ENCODE assay signal across 25 mouse cellular contexts in the genomic region with DNA sequence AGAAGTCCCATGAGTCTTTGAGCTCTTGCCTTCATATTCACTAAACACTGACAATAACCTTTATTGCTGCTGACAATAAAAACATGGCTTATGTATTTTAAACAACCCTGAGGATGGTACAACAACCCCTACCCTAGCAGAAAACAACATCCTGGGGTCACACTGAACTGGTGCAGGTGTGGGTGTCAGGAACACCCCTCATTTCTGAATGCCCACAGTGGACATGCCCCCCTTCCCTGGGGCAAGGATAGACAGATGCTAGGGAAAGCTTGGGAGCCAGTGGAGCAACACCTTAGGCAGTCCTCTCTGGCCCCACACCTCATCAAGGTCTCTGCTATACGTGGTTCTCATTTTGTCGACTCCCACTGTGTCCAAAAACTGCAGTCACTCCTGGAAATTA.
DNase-seq lines count a peak whose midpoint lies in the region; ATAC-seq and TF ChIP-seq lines count a peak whose summit lies in the region.
"Had no signal": no experiment of that assay in that cellular context is flagged by ENCODE, and none has a peak within 500 bp of the region (broad histone marks: within the 10 kb centered on the region; RNA-seq: fewer than 3 reads in every experiment).

No protein-coding gene starts in this region.

- H3K36me3 ChIP-seq in heart, adult 2 months (ENCODE audit: control insufficient read depth, insufficient read depth, low read length): no peaks in the 10 kb centered on the region
- H3K36me3 ChIP-seq in midbrain, embryonic 16.5 days (ENCODE audit: control insufficient read depth, insufficient read depth, low read length): no peaks in the 10 kb centered on the region
- H3K36me3 ChIP-seq in midbrain, embryonic 15.5 days (replicated peaks): no peaks in the 10 kb centered on the region
- H3K36me3 ChIP-seq in forebrain, embryonic 15.5 days: no peaks in the 10 kb centered on the region
- H3K36me3 ChIP-seq: heart, embryonic 12.5 days; intestine, embryonic 15.5 days; liver, embryonic 12.5 days had no signal

- no peak for TF ChIP-seq EP300 in heart, adult 2 months (IDR thresholded peaks at IDR 0.05; ENCODE audit: insufficient read depth, low read depth, low read length)

- no peaks in the 10 kb centered on the region for H3K27me3 ChIP-seq in heart, adult 2 months (ENCODE audit: control insufficient read depth, insufficient read depth, low read length)
- no peaks in the 10 kb centered on the region for H3K27me3 ChIP-seq in midbrain, embryonic 16.5 days (ENCODE audit: control insufficient read depth, insufficient read depth, low read depth, low read length)
- H3K27me3 ChIP-seq in midbrain, embryonic 15.5 days (replicated peaks): no peaks in the 10 kb centered on the region
- H3K27me3 ChIP-seq in forebrain, embryonic 15.5 days: no peaks in the 10 kb centered on the region
- H3K27me3 ChIP-seq: heart, embryonic 12.5 days; intestine, embryonic 15.5 days; liver, embryonic 12.5 days; megakaryocyte, embryonic 14.5 days had no signal

- DNase-seq in heart, adult 11 months: peak; percentile 37
- no peak for DNase-seq in heart, adult 2 months
- DNase-seq: adrenal gland, adult 2 months; adrenal gland, postnatal 36 days; cerebellum, adult 18-20 months; cerebellum, postnatal 10 days; gastrocnemius, postnatal 14 days; heart, adult 18-20 months; heart, postnatal 4 days; kidney, adult 2 months; kidney, postnatal 36 days; liver, postnatal 0 days; lung, postnatal 4 days had no signal

- H3K9ac ChIP-seq in heart, adult 2 months (ENCODE audit: low read depth, low read length): no peak overlapping the region
- no peak overlapping the region for H3K9ac ChIP-seq in midbrain, embryonic 16.5 days (ENCODE audit: low read depth, low read length)
- no peak overlapping the region for H3K9ac ChIP-seq in midbrain, embryonic 15.5 days
- no peak overlapping the region for H3K9ac ChIP-seq in forebrain, embryonic 15.5 days (replicated peaks)
- H3K9ac ChIP-seq: heart, embryonic 12.5 days; intestine, embryonic 15.5 days; liver, embryonic 12.5 days; liver, postnatal 0 days had no signal

- H3K4me3 ChIP-seq in heart, adult 2 months: no peak overlapping the region
- H3K4me3 ChIP-seq in midbrain, embryonic 16.5 days (ENCODE audit: low read depth, low read length): no peak overlapping the region
- no peak overlapping the region for H3K4me3 ChIP-seq in midbrain, embryonic 15.5 days
- H3K4me3 ChIP-seq in forebrain, embryonic 15.5 days: no peak overlapping the region
- H3K4me3 ChIP-seq in olfactory bulb, adult 2 months (ENCODE audit: insufficient read depth, low read depth, low read length): no peak overlapping the region
- H3K4me3 ChIP-seq: erythroblast, embryonic 14.5 days; heart, embryonic 12.5 days; intestine, embryonic 15.5 days; layer of hippocampus, adult 2 months; left cerebral cortex, adult 2 months; liver, embryonic 12.5 days; megakaryocyte, embryonic 14.5 days had no signal

- no peaks in the 10 kb centered on the region for H3K4me1 ChIP-seq in heart, adult 2 months (ENCODE audit: control insufficient read depth, insufficient read depth, low read length)
- H3K4me1 ChIP-seq in midbrain, embryonic 16.5 days (ENCODE audit: control insufficient read depth, insufficient read depth, low read length): peaks cover 5% of the 10 kb centered on the region; the same call in 1 of the 2 replicates
- peaks cover 17% of the 10 kb centered on the region for H3K4me1 ChIP-seq in midbrain, embryonic 15.5 days
- peaks cover 20% of the 10 kb centered on the region for H3K4me1 ChIP-seq in forebrain, embryonic 15.5 days
- H3K4me1 ChIP-seq in olfactory bulb, adult 2 months (ENCODE audit: control insufficient read depth, insufficient read depth, low read length): peaks cover 10% of the 10 kb centered on the region
- H3K4me1 ChIP-seq: intestine, embryonic 15.5 days had no signal

- no peak overlapping the region for H3K27ac ChIP-seq in heart, adult 2 months
- no peak overlapping the region for H3K27ac ChIP-seq in midbrain, embryonic 16.5 days (ENCODE audit: low read length)
- H3K27ac ChIP-seq in midbrain, embryonic 15.5 days: no peak overlapping the region
- H3K27ac ChIP-seq in forebrain, embryonic 15.5 days (replicated peaks): no peak overlapping the region
- H3K27ac ChIP-seq in olfactory bulb, adult 2 months (ENCODE audit: insufficient read depth, low read depth, low read length): peak overlapping the region; percentile 43; the same call in 1 of the 2 replicates
- H3K27ac ChIP-seq: intestine, embryonic 15.5 days; layer of hippocampus, adult 2 months; left cerebral cortex, adult 2 months; liver, embryonic 12.5 days had no signal

- 0 out of 2 replicates have a peak, but pooled peaks have one; percentile 10 for ATAC-seq in midbrain, embryonic 16.5 days
- ATAC-seq in midbrain, embryonic 15.5 days (replicated peaks): no peak
- peak; percentile 30; the same call in 1 of the 2 replicates for ATAC-seq in forebrain, embryonic 15.5 days (replicated peaks)
- ATAC-seq in granulocyte monocyte progenitor cell, adult 5-6 weeks (replicated peaks; ENCODE audit: poor library complexity, severe bottlenecking): no peak
- ATAC-seq: intestine, embryonic 15.5 days; liver, embryonic 12.5 days; liver, postnatal 0 days had no signal

- no peak for TF ChIP-seq POLR2A in heart, adult 2 months (IDR thresholded peaks at IDR 0.05; ENCODE audit: insufficient read depth, low read depth, low read length)
- no peak for TF ChIP-seq POLR2A in olfactory bulb, adult 2 months (IDR thresholded peaks at IDR 0.05; ENCODE audit: insufficient read depth, low read depth, low read length)

- TF ChIP-seq CTCF in heart, adult 2 months (IDR thresholded peaks at IDR 0.05): no peak
- TF ChIP-seq CTCF in olfactory bulb, adult 2 months (IDR thresholded peaks at IDR 0.05; ENCODE audit: insufficient read depth, low read depth, low read length): no peak

- intact Hi-C loops in heart, adult 2 months (cut with DNase I): no loop called here

- no peak overlapping the region for H3K4me2 ChIP-seq in midbrain, embryonic 16.5 days (ENCODE audit: low read length)
- H3K4me2 ChIP-seq in midbrain, embryonic 15.5 days: no peak overlapping the region
- H3K4me2 ChIP-seq in forebrain, embryonic 15.5 days (replicated peaks): no peak overlapping the region
- H3K4me2 ChIP-seq: heart, embryonic 12.5 days; intestine, embryonic 15.5 days; liver, embryonic 12.5 days had no signal

- H3K9me3 ChIP-seq in midbrain, embryonic 16.5 days (replicated peaks; ENCODE audit: control insufficient read depth, low read length, poor library complexity, severe bottlenecking): peaks cover 4% of the 10 kb centered on the region; the same call in 1 of the 2 replicates
- no peaks in the 10 kb centered on the region for H3K9me3 ChIP-seq in midbrain, embryonic 15.5 days
- H3K9me3 ChIP-seq in forebrain, embryonic 15.5 days: no peaks in the 10 kb centered on the region
- H3K9me3 ChIP-seq: intestine, embryonic 15.5 days had no signal

- no peaks in the 10 kb centered on the region for H3K79me2 ChIP-seq in heart, adult 2 months (replicated peaks; ENCODE audit: control insufficient read depth, insufficient read depth, low read length)

- 81% methylated on average over 2 of the region's 2 CpGs for WGBS in heart, adult 2 months
- WGBS in midbrain, embryonic 16.5 days: 85% methylated on average over 2 of the region's 2 CpGs
- WGBS in midbrain, embryonic 15.5 days: 80% methylated on average over 2 of the region's 2 CpGs
- WGBS in forebrain, embryonic 15.5 days: 85% methylated on average over 2 of the region's 2 CpGs
- 77% methylated on average over 2 of the region's 2 CpGs for WGBS in olfactory bulb, adult 2 months

Comparison
In these comparisons a context has a peak if more than half of its experiments do, and no peak if none do; other contexts are left out.
1. ATAC-seq: peak in midbrain, embryonic 16.5 days (single experiment) and forebrain, embryonic 15.5 days (single experiment); none in midbrain, embryonic 15.5 days (single experiment) and granulocyte monocyte progenitor cell, adult 5-6 weeks (single experiment).